Mouse (Mus musculus): ENCODE measurements around the gene Dclk2.

Gene Dclk2

GRCm38 (mm10) chr3:86845578-86845977, 75.1 kb downstream of the Dclk2 start:
- DNase-seq (ENCODE audit: low read depth, low spot score), result peak; percentile 77

GRCm38 (mm10) chr3:86844804-86845481, 75.7 kb downstream of the Dclk2 start:
- peak; percentile 95 for DNase-seq (ENCODE audit: low read depth, low spot score)

- peak; percentile 42 for DNase-seq (ENCODE audit: low read depth, low spot score)
Observed at GRCm38 (mm10) chr3:86842461-86842860, 78.2 kb downstream of the Dclk2 start.

GRCm38 (mm10) chr3:86839606-86840005, 81.0 kb downstream of the Dclk2 start:
- DNase-seq (ENCODE audit: low read depth, low spot score), result no peak

GRCm38 (mm10) chr3:86837386-86837785, 83.3 kb downstream of the Dclk2 start:
- DNase-seq (ENCODE audit: low read depth, low spot score), result no peak

GRCm38 (mm10) chr3:86835180-86835579, 85.5 kb downstream of the Dclk2 start:
- peak; percentile 17 for DNase-seq (ENCODE audit: low read depth, low spot score)

GRCm38 (mm10) chr3:86834341-86834740, 86.3 kb downstream of the Dclk2 start:
- DNase-seq (ENCODE audit: low read depth, low spot score), result no peak

GRCm38 (mm10) chr3:86832591-86833267, 87.9 kb downstream of the Dclk2 start:
- peak; percentile 18 for DNase-seq (ENCODE audit: low read depth, low spot score)

- DNase-seq (ENCODE audit: low read depth, low spot score), result no peak
Observed at GRCm38 (mm10) chr3:86832115-86832514, 88.5 kb downstream of the Dclk2 start.

- no peak for DNase-seq (ENCODE audit: low read depth, low spot score)
Observed at GRCm38 (mm10) chr3:86827506-86827905, 93.1 kb downstream of the Dclk2 start.

- no peak for DNase-seq (ENCODE audit: low read depth, low spot score)
Observed at GRCm38 (mm10) chr3:86821383-86821782, 99.3 kb downstream of the Dclk2 start.

- no peak for DNase-seq (ENCODE audit: low read depth, low spot score)
Observed at GRCm38 (mm10) chr3:86820344-86820743, 100.3 kb downstream of the Dclk2 start.

GRCm38 (mm10) chr3:86819372-86819771, 101.3 kb downstream of the Dclk2 start:
- DNase-seq (ENCODE audit: low read depth, low spot score), result no peak

GRCm38 (mm10) chr3:86818001-86818585, 102.6 kb downstream of the Dclk2 start:
- no peak for DNase-seq (ENCODE audit: low read depth, low spot score)

GRCm38 (mm10) chr3:86812689-86813088, 108.0 kb downstream of the Dclk2 start:
- peak; percentile 84 for DNase-seq (ENCODE audit: low read depth, low spot score)

GRCm38 (mm10) chr3:86810908-86811307, 109.7 kb downstream of the Dclk2 start:
- DNase-seq (ENCODE audit: low read depth, low spot score), result no peak

GRCm38 (mm10) chr3:86809646-86810045, 111.0 kb downstream of the Dclk2 start:
- DNase-seq (ENCODE audit: low read depth, low spot score), result no peak

- DNase-seq (ENCODE audit: low read depth, low spot score), result no peak
Observed at GRCm38 (mm10) chr3:86809199-86809598, 111.5 kb downstream of the Dclk2 start.

GRCm38 (mm10) chr3:86807750-86808467, 112.7 kb downstream of the Dclk2 start:
- DNase-seq (ENCODE audit: low read depth, low spot score), result peak; percentile 73

GRCm38 (mm10) chr3:86806834-86807233, 113.8 kb downstream of the Dclk2 start:
- no peak for DNase-seq (ENCODE audit: low read depth, low spot score)

GRCm38 (mm10) chr3:86804265-86804664, 116.4 kb downstream of the Dclk2 start:
- no peak for DNase-seq (ENCODE audit: low read depth, low spot score)

- no peak for DNase-seq (ENCODE audit: low read depth, low spot score)
Observed at GRCm38 (mm10) chr3:86802825-86803224, 117.8 kb downstream of the Dclk2 start.
